Mouse (Mus musculus) embryonic facial prominence, embryonic 10.5 days (tissue): ENCODE measurements at regions not wholly inside any gene's neighbourhood (a gene's known extent, or its start where the extent isn't known, plus 50 kb on each side); places are given as distances from the start of the nearest gene placed in this dataset.
A peak's percentile ranks its signal among the peaks of the same experiment; 100 is the strongest.

ENCODE experiments used
- DNase-seq: peaks from one replicate; pipeline ENCODE4 v3.0.0-alpha.2; 2017; ENCODE audit warnings: low spot score
- H3K27ac ChIP-seq: fragments of 300-500 bp; sonication (generic); replicated peaks from 2 replicates; pipeline ENCODE4 v1.5.1; 2016; ENCODE audit warnings: mild to moderate bottlenecking
- H3K27me3 ChIP-seq: fragments of 300-500 bp; sonication (generic); replicated peaks from 2 replicates; pipeline ENCODE4 v1.6.1; 2016; ENCODE audit warnings: low read depth, mild to moderate bottlenecking; ENCODE audit not compliant: poor library complexity, severe bottlenecking
- H3K36me3 ChIP-seq: fragments of 300-500 bp; sonication (generic); replicated peaks from 2 replicates; pipeline ENCODE4 v1.6.1; 2016; ENCODE audit warnings: mild to moderate bottlenecking, moderate library complexity
- H3K4me1 ChIP-seq: fragments of 300-500 bp; sonication (generic); 2 replicates; pipeline ENCODE4 v1.6.1; 2016
- H3K4me3 ChIP-seq: fragments of 300-500 bp; sonication (generic); 2 replicates; pipeline ENCODE4 v1.5.1; 2016; ENCODE audit warnings: mild to moderate bottlenecking, moderate library complexity
- H3K9me3 ChIP-seq: fragments of 300-500 bp; sonication (generic); 2 replicates; pipeline ENCODE4 v1.6.1; 2016; ENCODE audit warnings: mild to moderate bottlenecking
- WGBS: fragments of 180-500 bp; shearing (Covaris S2); methylation state at CpG from one replicate; pipeline ENCODE4 v1.1.7; 2016; 5-methylcytosine and 5-hydroxymethylcytosine counted together

- Histone ChIP-seq H3K36me3 (no peaks in the 10 kb centered on the region), H3K27ac (peak overlapping the region; percentile 30; the same call in 1 of the 2 replicates), H3K4me3 (no peak overlapping the region), H3K9me3 (no peaks in the 10 kb centered on the region), H3K4me1 (peaks cover 33% of the 10 kb centered on the region), H3K27me3 (no peaks in the 10 kb centered on the region)
- no peak for DNase-seq
- 90% methylated on average over 9 of the region's 9 CpGs for WGBS
Measured at GRCm38 (mm10) chr10:125861734-125862133, 104.2 kb upstream of the Lrig3 start.

GRCm38 (mm10) chr10:125866346-125866745 lies 99.6 kb upstream of the Lrig3 start:
- DNase-seq: peak; percentile 64
- WGBS: 40% methylated on average over 6 of the region's 6 CpGs
- H3K9me3 ChIP-seq: no peaks in the 10 kb centered on the region

GRCm38 (mm10) chr10:125884563-125884962 lies 81.4 kb upstream of the Lrig3 start:
- WGBS: 89% methylated on average over 3 of the region's 3 CpGs
- Histone ChIP-seq H3K4me3 (no peak overlapping the region), H3K4me1 (peaks cover 16% of the 10 kb centered on the region), H3K27me3 (no peaks in the 10 kb centered on the region), H3K27ac (no peak overlapping the region), H3K36me3 (no peaks in the 10 kb centered on the region), H3K9me3 (no peaks in the 10 kb centered on the region)
- DNase-seq: no peak

More at GRCm38 (mm10) chr10:125866346-125866745, 99.6 kb upstream of the Lrig3 start:
- Histone ChIP-seq H3K4me1 (peaks cover 35% of the 10 kb centered on the region), H3K27me3 (no peaks in the 10 kb centered on the region), H3K27ac (peak overlapping the region; percentile 16; the same call in 1 of the 2 replicates), H3K36me3 (no peaks in the 10 kb centered on the region), H3K4me3 (no peak overlapping the region)

- Histone ChIP-seq H3K36me3 (no peaks in the 10 kb centered on the region), H3K27ac (peak overlapping the region; percentile 16; the same call in 1 of the 2 replicates), H3K4me3 (no peak overlapping the region), H3K9me3 (no peaks in the 10 kb centered on the region), H3K4me1 (peaks cover 9% of the 10 kb centered on the region), H3K27me3 (no peaks in the 10 kb centered on the region)
- WGBS: 19% methylated on average over 6 of the region's 6 CpGs
- DNase-seq: peak; percentile 25
Measured at GRCm38 (mm10) chr10:125885796-125886195, 80.2 kb upstream of the Lrig3 start.

GRCm38 (mm10) chr10:125892122-125892521 lies 73.8 kb upstream of the Lrig3 start:
- no peak for DNase-seq
- no peak overlapping the region for H3K4me3 ChIP-seq
- H3K27me3 ChIP-seq: no peaks in the 10 kb centered on the region
- no peak overlapping the region for H3K27ac ChIP-seq
- 89% methylated on average over 7 of the region's 7 CpGs for WGBS
- no peaks in the 10 kb centered on the region for H3K36me3 ChIP-seq
- H3K4me1 ChIP-seq: peaks cover 10% of the 10 kb centered on the region
- no peaks in the 10 kb centered on the region for H3K9me3 ChIP-seq

- Histone ChIP-seq H3K27ac (no peak overlapping the region), H3K36me3 (no peaks in the 10 kb centered on the region)
- 59% methylated on average over 7 of the region's 7 CpGs for WGBS
Measured at GRCm38 (mm10) chr10:125895744-125896482, 70.1 kb upstream of the Lrig3 start.

GRCm38 (mm10) chr10:125896646-125897045 lies 69.3 kb upstream of the Lrig3 start:
- WGBS: 58% methylated on average over 5 of the region's 5 CpGs
- Histone ChIP-seq H3K27ac (no peak overlapping the region), H3K4me3 (no peak overlapping the region), H3K27me3 (no peaks in the 10 kb centered on the region), H3K9me3 (no peaks in the 10 kb centered on the region), H3K36me3 (no peaks in the 10 kb centered on the region), H3K4me1 (peaks cover 16% of the 10 kb centered on the region)
- DNase-seq: no peak

More at GRCm38 (mm10) chr10:125895744-125896482, 70.1 kb upstream of the Lrig3 start:
- Histone ChIP-seq H3K4me3 (no peak overlapping the region), H3K4me1 (peaks cover 16% of the 10 kb centered on the region), H3K27me3 (no peaks in the 10 kb centered on the region), H3K9me3 (no peaks in the 10 kb centered on the region)
- no peak for DNase-seq

- no peak for DNase-seq
- H3K27ac ChIP-seq: no peak overlapping the region
- H3K36me3 ChIP-seq: no peaks in the 10 kb centered on the region
- no peak overlapping the region for H3K4me3 ChIP-seq
- peaks cover 16% of the 10 kb centered on the region for H3K4me1 ChIP-seq
- 0 out of 2 replicates have a peak, but pooled peaks cover 4% of the 10 kb centered on the region for H3K27me3 ChIP-seq
- WGBS: 71% methylated on average over 4 of the region's 4 CpGs
- no peaks in the 10 kb centered on the region for H3K9me3 ChIP-seq
Measured at GRCm38 (mm10) chr10:125899504-125899903, 66.5 kb upstream of the Lrig3 start.

GRCm38 (mm10) chr10:125900562-125900961 lies 65.4 kb upstream of the Lrig3 start:
- WGBS: 86% methylated on average over 2 of the region's 2 CpGs
- H3K4me1 ChIP-seq: peaks cover 16% of the 10 kb centered on the region

GRCm38 (mm10) chr10:125902668-125903067 lies 63.3 kb upstream of the Lrig3 start:
- H3K27ac ChIP-seq: no peak overlapping the region
- H3K4me3 ChIP-seq: no peak overlapping the region
- H3K4me1 ChIP-seq: peaks cover 6% of the 10 kb centered on the region; the same call in 1 of the 2 replicates
- no peaks in the 10 kb centered on the region for H3K9me3 ChIP-seq
- no peaks in the 10 kb centered on the region for H3K36me3 ChIP-seq
- DNase-seq: no peak
- 81% methylated on average over 5 of the region's 5 CpGs for WGBS
- 0 out of 2 replicates have a peak, but pooled peaks cover 4% of the 10 kb centered on the region for H3K27me3 ChIP-seq

More at GRCm38 (mm10) chr10:125900562-125900961, 65.4 kb upstream of the Lrig3 start:
- Histone ChIP-seq H3K4me3 (no peak overlapping the region), H3K9me3 (no peaks in the 10 kb centered on the region), H3K36me3 (no peaks in the 10 kb centered on the region), H3K27me3 (0 out of 2 replicates have a peak, but pooled peaks cover 4% of the 10 kb centered on the region), H3K27ac (peak overlapping the region; percentile 51; the same call in 1 of the 2 replicates)
- DNase-seq: no peak

- WGBS: 87% methylated on average over 7 of the region's 7 CpGs
Measured at GRCm38 (mm10) chr10:125912207-125912606, 53.8 kb upstream of the Lrig3 start.

More at GRCm38 (mm10) chr10:125912207-125912606, 53.8 kb upstream of the Lrig3 start:
- Histone ChIP-seq H3K27me3 (no peaks in the 10 kb centered on the region), H3K36me3 (no peaks in the 10 kb centered on the region), H3K9me3 (no peaks in the 10 kb centered on the region), H3K4me3 (no peak overlapping the region), H3K27ac (no peak overlapping the region), H3K4me1 (peaks cover 8% of the 10 kb centered on the region)
- DNase-seq: no peak
